Mouse (Mus musculus) neural tube, embryonic 10.5 days (tissue): ENCODE results near the gene Zbed6.
"Not testable (repeated sequence)": the region's sequence is repeated elsewhere in the genome, so short reads cannot be mapped to it uniquely, and the experiment has no call there.

Experiments used
- DNase-seq: peaks from one replicate; pipeline ENCODE4 v3.0.0-alpha.2; 2017; ENCODE audit warnings: low spot score; ENCODE audit errors: extremely low spot score

Zbed6 gene

DNA sequence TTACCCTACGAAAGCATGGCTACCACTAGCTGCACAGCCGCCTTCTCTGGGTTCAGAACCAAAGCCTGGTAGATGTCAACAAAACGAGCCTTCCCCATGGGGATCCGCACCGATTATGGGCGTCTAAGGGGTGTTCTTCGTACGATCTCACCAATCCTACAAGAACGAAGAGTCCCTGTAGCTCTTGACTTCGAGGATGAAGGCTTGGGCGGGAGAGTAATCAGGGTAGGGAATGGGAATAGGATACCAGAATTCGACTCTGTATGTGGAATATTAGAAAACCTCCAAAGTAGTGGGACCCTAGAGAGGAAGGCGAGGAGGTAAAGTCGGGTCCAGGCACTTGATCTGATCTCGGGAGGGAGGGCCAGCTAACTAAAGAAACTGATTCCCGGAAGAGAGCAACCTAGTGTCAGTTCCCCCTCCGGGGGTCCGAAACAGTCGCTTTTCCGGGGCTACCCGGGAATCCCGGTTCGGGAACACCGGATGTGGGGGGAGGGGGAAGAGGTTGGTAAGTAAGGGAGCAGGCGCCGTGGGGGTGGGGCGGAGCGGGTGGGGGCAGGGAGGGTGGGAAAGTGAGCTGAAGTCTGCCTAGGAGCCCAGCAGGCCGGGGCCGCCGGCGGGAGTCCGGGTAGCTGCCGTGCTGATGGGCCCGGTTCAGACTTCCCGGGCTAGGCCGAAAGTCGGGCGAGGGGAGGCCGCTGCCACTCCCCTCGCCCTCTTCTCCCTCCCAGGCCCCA is at the start of gene Zbed6:
Zbed6 (minus strand) TSS at position 420 of the 737 bp plus-strand sequence.
- no peak for DNase-seq

DNA sequence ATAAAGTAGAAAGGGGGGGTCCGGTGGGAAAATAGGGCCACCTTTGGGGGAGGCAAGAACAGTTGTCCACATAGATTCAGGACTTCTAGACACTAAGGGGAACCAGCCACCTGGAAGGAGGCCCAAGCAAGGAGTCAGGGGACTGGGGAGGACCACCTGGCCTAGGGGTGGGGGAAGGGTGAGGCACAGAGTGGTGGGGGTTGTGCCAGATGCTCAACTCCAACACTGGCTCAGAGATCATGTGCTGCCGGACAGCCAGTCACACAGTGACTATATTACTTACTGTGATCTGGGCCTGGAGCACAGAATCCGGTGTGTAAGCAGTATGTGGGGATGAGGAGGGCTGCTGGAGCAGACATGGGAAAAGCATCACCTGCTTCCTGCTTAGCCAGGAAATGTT is 48.6 kb upstream of the Zbed6 start:
- DNase-seq: no peak

DNA sequence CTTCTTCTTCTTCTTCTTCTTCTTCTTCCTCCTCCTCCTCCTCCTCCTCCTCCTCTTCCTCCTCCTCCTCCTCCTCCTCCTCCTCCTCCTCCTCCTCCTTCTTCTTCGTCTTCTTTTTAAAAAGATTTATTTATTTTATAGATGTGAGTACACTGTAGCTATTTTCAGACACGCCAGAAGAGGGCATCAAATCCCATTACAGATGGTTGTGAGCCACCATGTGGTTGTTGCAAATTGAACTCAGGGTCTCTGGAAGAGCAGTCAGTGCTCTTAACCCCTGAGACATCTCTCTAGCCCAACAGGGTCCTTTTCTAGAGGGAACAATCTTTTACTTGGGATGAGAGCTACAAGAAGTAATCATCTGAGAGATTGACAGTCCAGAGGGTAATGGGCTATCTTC is 41.1 kb upstream of the Zbed6 start:
- not testable (repeated sequence) for DNase-seq

DNA sequence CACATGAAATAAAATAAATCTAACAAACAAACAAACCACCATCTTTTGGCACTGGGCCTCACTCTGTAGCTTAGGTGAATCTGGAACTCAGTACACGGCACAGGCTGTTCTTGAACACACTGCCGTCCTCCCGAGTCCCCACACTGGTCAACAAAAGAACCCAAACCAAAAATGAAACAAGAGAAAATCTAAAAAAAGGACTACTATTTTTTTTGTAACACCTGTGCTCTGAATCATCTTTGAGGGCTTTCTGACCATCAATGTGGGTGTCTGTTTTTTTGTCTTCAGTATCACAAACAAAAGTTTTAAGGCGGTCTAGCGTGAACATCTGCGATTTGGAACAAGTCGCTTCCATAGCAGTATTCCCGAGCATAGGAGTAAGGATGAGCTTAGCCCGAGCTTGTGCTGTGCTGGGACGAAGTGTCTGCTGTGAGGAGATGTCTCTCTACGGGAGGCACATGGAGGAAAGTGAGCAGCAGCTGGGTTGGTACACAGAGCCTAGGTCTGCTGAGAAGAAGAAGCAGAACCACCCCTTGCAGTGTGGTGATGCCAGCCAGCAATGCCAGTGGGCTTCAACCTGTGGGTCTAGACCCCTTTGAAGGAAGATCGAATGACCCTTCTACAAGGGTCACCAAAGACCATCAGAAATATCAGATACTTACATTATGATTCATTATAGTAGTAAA is 37.4 kb upstream of the Zbed6 start:
- no peak for DNase-seq

DNA sequence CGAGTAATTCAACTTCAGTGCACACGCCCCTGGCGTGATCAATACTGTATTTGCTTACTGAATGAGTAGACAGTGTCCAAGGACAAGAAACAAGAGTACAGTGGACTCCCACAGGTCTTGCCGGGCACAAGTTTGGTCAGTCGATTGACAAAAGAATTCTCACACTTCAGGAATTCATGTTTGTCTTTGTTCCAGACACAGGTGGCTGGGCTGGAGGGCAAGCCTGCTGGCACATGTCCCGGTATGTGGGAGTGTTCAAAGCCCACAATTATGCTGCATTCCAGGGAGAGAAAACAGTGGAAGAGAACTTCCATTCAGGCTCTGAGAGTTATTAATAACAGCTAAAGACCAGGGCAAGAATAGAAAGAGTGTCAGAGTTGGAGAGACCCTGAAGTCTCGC is 35.2 kb upstream of the Zbed6 start:
- DNase-seq: no peak

DNA sequence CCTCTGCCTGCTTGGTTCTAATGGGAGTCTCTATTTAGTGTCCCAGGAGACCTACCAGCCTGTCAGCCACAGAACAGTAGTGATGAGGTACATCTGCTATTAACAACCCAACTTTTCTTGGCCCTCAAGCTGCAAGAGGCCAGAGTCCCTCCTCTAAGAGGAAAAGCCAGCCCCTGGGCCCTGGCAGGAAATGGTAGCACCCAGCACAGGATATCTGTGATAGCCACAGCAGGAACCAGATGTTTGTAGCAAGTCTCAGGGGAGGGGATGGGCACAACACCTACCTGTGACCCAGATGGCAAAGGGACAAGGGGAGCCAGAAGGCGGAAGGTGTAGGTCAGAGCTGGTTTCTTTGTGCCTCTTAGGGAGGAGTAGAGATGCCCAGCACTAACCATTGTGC is 34.2 kb upstream of the Zbed6 start:
- DNase-seq: no peak

DNA sequence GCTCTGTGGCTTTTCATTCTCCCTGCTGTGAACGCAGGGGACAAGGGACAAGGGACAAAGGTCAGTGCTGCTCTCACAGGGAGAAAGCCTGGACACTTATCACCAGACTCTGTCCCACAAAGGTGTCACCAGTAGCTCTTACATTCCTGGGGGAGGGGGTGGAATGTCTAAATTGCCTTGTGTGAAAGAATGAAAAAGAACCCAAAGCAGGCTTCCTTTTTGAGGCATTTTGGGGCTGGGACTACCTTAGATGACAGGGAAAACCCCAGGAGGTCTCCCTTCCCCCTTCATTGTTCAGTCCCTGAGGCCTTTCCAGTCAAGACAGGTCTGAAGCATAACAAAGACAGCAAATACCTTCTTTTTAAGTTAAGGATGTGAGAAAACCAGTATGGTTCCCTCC is 33.6 kb upstream of the Zbed6 start:
- DNase-seq: no peak

DNA sequence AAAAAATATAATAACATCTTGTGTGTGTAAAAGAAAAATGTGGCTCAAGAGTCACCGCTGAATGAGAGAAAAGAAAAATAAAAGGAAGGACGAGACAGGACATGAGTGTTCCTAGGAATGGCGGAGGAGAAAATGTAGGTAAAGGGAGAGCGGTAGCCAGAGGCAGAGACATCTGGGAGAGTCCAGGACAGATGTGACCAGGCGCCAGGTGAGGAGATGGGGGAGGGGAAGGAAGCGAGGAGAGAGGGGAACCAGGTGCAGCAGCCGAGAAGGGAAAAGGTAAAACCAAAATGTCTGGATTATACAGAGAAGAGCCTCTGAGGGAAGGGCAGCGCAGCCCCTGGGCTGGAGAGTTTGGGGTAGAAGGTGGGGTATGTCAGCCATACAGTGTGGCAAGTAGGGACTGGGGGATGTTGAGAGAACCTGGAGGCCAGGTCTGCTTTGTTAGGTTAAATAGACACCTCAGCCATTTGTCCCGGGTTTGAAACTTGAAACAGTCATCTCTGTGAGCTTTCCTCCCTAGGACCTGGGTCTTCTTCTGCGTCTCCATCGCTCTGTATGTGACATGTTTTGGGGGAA is 32.9 kb upstream of the Zbed6 start:
- DNase-seq: no peak

DNA sequence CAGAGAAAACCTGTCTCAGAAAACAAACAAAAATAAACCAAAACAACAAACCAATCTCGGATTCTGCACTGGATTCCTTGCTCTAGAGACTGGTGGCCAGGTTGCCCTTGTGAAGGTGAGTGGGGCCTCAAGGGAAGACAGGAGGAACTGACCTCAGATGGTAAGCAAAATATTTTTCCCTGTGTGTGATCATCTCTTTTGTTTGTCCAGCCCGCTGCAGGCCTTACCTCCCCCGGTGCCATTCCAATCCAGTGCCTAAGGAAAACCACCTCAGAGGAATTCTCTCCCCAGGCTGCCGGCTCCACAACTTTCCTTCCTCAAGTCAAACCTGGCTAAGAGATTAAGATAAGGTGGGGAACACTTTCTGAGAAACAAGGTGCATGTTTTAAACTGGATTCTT is 31.5 kb upstream of the Zbed6 start:
- DNase-seq: no peak

DNA sequence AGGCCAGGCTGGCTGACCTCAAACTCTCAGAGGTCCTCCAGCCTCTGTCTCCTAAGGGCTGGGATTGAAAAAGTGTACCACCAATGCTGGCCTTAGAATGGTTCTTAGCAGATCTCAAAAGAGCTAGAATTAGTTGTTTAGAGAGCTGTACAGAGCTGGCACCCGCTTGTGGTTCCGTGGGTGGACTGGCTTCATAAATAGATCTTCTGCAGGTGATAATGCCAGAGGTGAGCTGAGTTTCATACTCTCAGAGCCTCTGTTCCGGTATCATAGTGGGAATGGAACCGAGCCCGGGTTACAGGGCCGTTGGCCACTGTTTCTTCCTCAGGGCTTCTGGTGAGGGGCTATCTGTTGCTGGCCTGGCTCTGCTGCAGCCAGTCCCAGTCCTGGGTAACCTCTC is 30.4 kb upstream of the Zbed6 start:
- no peak for DNase-seq

DNA sequence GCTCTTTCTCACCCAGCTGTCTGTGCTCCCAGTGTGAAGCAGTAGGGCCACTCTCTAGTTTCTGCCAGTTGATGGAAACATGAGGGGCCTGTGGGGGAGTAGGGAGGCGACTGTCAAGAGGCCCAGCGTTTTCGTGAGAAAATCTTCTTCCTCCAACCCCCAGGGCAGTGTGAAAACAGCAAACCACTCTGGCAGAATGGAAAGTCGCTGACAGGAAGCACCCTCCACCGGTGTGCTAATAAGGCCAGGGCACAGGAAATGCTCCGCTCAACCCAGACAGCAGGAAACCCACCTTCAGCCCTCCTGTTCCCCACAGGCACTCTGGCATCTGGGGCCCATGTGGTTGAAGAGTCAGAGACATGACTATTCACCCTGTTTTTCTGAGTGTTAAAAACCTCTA is 29.2 kb upstream of the Zbed6 start, which contains the start of gene Lax1:
Lax1 (minus strand) TSS at position 212 of the 400 bp plus-strand sequence.
- DNase-seq: no peak

DNA sequence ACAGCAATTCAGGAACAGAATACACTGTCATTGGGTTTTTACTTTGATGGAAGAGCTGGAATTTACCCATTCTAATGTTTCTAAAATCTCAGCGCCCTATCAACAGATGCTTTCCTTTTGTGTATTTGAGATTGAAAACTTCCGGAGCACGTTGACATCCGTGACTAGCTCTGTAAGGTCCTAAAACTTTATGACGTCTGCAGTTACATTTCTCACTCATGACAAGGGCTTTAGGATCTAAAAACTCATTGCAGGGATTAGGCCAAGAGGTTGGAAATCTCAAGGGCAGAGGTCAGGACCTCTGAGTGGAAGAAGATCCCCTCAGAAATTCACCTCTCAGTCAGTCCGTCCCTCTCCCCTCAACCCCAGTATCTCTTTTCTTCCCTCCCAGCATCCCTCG is 27.6 kb upstream of the Zbed6 start:
- DNase-seq: no peak

DNA sequence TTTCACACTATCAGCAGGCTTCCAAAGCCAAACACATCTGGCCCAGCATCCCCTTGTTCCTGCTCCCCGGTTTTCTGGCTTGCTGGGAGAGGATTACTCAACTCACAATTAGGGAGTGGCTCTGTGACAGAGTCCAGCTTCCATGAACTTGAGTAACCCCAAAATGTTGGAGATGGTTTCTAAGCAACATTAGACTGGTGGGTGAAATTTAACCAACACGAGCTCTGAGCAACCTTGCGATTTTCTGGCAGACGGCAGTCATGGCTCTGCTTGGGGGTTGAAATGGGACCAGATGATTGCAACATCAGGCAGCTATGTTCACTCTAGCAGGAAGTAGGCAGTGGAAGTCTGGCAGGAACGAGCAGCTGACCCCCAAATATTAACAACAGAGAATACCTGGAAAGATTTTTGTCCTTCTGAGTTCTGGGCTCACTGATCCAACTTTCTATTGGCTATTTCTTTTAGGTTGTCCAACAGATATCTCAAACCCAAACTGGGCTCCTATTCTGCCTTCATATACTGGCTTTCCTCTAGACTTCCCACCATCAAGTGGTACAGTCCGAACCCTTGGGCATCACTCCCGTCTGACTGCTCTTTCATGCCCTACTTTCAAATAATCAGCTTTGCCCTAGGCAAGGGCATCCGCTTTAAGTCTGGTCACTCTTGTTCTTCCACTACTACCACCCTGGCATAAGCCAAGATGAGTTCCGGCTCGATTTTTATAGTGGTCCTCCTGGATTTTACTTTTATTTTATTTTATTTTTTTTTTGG is 25.2 kb upstream of the Zbed6 start:
- no peak for DNase-seq

DNA sequence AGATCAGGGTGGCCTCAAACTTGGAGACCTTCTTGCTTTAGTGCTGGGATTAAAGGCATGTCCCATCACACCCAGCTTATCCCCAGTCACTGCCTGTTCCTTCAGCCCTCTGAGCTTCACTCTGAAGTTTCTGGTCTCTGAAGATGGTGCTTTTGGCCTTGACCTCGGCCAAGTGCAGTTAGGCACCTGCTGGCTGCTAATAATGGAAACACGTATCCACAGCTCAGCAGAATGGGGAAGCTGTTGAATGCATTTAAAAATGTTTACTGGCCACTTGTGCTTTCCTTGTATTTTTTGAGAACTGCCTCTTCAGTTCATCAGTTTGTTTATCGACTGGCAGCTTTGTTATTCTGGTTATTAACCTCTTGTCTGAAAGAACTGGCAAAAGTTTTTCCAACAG is 11.1 kb upstream of the Zbed6 start:
- DNase-seq: no peak

DNA sequence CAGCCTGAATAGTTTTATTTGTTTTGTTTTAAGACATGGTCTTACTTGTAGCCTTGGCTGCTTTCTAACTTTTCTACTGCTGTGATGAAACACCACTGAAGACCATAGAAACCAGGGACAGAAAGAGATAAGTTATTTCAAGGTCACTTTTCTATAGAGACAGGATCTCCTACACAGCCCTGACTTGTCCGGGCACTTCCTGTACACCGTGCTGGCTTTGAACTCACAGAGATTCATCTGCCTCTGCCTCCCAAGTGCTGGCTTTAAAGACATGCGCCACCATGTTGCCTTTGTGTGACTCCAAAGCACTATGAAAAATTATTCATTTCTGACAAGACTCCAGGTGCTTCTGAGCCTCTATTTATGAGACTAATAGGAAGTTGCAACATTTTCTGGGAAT is 10.6 kb upstream of the Zbed6 start:
- no peak for DNase-seq

DNA sequence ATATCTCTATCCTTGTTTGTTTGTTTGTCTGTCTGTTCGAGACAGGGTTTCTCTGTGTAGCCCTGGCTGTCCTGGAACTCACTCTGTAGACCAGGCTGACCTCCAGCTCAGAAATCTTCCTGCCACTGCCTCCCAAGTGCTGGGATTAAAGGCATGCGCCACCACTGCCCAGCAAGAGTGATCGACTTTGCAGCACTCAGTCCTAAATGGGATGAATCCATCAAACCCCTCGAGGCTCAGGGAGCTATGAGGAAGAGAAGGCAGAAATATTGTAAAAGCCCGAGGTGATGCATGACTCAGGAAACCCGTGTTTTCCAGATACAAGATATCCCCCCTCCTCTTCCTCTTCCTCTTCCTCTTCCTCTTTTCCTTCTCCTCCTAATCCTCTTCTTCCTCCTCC is 10.1 kb upstream of the Zbed6 start:
- no peak for DNase-seq

DNA sequence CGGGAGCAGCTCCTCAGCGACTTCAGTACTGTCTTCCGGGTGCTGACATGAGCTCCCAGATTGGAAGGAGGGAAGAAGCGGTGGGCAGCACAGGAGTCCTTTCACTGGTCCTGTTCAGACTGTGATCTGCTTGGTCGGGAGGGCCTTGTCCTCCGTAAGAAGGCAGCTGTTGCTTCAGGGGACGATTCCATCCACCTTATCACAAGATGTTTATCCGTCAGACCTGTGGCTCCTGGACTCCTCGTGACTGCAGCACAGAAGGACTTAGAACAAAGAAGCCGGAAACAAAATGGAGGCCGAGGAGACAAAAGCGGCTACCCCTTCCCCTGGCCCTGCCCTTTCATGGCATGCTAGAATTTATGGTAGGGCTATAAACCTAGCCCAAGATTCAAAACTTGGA is 9.5 kb upstream of the Zbed6 start:
- no peak for DNase-seq

DNA sequence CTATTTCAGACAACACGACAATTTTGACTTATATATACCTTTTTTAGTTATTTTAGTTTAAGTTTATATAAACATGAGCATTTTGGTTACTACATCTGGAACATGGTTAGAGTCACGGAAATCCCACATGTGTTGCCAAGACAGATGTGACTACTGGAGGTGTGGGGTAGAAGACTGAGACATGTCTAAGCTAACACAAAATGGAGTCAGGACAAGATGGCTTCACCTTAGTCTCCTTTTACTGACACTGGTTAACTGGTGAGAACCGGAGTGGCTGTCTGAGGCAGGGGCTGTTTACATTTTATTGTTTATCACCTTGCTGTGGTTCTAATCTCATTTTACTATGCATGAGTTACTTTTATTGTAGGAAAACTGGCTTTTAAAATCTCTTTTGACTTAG is 7.9 kb upstream of the Zbed6 start:
- no peak for DNase-seq

DNA sequence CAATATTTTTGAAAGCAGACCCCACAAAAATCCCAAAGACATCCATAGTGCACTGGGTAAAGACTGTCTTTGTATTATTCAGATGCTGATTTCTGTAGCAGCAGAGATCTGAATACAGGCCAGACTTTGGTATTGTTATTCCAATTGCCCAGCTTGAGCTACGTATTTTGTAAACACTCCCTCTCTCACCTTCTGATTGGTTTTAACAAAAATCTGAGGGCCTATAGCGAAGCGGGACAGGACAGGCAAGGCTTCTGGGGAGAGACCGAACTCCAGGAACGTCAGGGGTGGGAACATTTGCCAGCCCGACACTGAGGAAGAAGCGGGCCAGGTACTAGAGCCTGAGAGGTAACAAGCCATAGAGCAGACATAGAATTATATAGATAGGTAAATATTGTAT is 7.0 kb upstream of the Zbed6 start:
- no peak for DNase-seq

DNA sequence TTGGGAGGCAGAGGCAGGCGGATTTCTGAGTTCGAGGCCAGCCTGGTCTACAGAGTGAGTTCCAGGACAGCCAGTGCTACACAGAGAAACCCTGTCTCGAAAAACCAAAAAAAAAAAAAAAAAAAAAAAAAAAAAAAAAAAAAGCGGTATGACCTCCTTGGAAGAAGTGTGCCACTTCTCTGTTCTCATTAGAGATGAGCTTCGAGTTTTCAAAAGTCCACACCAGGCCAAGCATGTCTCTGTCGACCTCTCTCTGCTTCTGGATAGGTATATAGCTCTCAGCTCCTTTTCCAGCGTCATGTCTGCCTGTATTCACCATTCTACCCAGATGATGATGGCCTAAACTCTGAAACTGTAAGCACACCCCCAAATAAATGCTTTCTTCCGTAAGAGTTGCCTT is 5.0 kb upstream of the Zbed6 start:
- not testable (repeated sequence) for DNase-seq

DNA sequence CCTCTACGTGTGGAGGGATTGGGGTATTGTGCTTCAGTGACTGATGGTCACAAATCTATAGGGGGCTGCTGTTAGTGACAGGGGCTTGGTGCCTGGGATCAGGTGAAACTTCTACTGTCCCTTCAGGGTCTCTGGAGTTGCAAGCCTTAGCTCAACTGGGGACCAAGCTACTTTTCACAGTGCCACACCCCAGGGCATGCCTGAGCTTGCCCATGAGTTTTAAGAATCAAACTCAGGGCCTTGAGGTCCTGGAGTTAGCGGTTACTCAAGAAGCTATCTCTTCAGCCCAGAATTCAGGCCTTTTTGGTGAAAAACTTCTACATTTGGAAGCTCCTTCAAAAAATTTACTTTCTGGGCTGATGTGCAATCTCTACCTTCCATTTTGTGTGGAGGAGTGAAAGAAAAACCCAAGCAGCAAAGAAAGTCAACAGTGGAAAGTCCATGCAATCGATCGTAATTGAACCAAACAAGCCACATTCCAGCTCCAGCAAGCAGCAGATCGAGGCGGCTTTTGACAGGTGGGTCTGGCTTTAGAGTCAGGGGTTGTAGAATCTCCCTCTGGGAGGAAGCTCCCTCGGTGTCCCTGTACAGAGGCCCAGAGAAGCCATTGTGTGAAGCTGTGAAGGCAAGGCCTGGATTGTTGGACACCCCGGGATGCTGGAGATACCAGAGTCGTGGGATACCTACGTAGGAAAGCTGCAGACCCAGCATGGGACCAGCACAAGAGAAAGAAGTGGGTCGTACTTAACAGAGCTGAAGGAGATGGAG is 3.7 kb upstream of the Zbed6 start:
- no peak for DNase-seq
